Mouse (Mus musculus) layer of hippocampus, adult 8-10 months (tissue): ENCODE data around the gene Dbn1. TPM values are rescaled to one million over a fixed set of nuclear protein-coding genes. Genes with fewer than 3 reads are reported as not detected.

Experiments
- DNase-seq, 2 experiments: peaks; one replicate each; pipeline ENCODE4 v3.0.0; 2022; ENCODE audit warnings: low spot score in 2 of 2
- total RNA-seq, 4 experiments: library from RNA; stranded (reverse); gene quantifications; 2 replicates each; pipeline ENCODE4 v1.2.4; 2022

Gene Dbn1
- total RNA-seq, 4 experiments from 2014 or later: 295 to 399 (median 333) TPM

- no peak for DNase-seq
These were observed 23.0 kb upstream of the Dbn1 start for GRCm38 (mm10) chr13:55510668-55511491.

DNA sequence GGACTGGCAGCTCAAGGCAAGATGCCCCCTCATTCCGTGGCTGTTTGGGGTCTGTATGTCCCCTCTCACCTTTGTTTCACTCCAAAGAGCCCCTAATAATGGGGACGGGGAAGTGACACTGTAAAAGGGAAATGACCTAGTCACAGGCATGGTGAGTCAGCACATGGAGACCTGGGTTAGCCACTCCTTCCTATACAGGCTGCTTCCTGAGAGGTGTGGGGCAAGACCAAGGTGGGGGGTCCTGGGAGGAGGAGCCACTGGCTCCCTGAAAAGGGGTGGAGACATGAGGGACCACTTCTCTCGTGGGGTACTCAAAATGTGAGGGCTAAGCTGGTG, 22.4 kb upstream of the Dbn1 start:
- DNase-seq: no peak

DNA sequence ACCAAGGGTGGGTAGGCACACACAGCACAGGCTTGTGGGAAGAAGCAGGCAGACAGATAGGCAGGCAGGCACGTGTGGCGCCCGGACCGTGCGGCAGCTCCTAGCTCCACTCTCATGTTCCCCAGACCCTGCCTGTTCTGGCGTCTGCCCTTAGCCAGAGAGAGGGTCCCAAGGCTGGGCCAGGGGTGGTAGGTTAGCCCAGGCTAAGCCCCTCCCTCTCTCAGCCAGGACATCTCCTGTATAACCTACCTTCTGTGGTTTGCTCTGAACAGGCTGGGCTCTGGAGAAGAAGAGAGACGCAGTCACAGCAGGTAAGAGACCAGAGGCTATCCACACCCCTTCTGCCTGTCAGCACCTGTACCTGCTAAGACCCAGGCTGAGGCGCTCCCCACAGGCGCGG, 20.6 kb upstream of the Dbn1 start:
- DNase-seq: no peak

GRCm38 (mm10) chr13:55507877-55508276, 20.0 kb upstream of the Dbn1 start:
- no peak for DNase-seq

GRCm38 (mm10) chr13:55506697-55507096, 18.8 kb upstream of the Dbn1 start:
- no peak for DNase-seq

- no peak for DNase-seq
These were observed 17.9 kb upstream of the Dbn1 start for GRCm38 (mm10) chr13:55505810-55506209.

DNA sequence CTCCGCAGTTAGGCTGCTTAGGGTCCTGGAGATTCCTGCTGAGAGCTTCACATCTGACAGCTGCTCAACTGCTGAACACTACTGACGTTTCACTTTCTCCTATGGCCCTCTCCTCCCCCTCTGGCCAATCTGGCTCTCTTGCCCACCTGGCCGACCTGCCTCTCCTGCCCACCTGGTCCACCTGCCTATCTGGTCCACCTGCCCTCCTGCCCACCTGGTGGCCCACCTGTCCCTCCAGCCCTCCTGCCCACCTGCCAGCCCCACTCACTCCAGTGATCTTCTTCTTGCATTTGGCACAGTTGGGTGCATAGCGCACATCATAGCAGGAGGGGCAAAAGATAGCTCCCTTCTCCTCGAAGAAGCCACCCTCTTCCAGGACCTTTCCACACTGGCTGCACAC, 16.5 kb upstream of the Dbn1 start:
- DNase-seq: no peak

DNA sequence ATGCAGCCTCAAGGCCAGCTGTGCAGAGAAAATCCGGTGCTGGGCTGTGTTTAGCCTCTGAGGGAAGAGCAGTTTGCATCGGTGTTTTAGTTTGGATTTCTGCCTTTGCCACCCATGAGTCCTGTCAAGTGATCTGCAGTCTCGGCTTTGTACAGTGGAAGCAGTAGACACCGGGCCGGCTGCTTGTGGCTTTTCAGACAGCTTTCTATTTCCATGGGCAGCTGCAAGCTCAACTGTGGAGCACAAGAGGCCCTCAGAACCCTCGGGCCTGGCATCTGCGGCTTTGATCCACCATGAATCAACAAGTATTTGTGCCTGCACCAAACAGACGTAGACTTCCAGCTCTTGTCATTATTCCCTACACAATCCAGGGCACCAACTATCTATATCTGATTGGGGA, 14.5 kb upstream of the Dbn1 start:
- DNase-seq: no peak

GRCm38 (mm10) chr13:55500575-55500974, 12.7 kb upstream of the Dbn1 start:
- no peak for DNase-seq

- no peak for DNase-seq
These were observed 11.0 kb upstream of the Dbn1 start for GRCm38 (mm10) chr13:55498906-55499305.

DNA sequence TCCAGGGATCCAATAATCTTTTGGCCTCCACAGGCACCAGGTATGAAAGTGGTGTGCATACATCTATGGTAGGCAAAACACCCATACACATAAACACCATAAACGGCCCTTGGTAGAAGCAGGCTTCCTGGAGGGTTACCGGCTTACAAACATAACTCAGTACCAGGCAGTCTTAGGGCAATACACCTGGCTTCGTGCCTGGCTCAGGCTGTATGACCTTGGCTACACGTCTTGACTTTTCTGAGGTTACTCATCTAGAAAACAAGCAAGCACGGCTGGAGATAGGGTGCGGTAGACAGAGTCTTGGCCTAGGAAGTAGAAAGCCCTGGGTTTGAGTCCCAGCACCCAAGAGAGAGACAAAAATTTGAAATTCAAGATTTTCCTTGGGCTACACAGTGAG, 8.8 kb upstream of the Dbn1 start:
- DNase-seq: no peak

- no peak for DNase-seq
These were observed 7.8 kb upstream of the Dbn1 start for GRCm38 (mm10) chr13:55495702-55496101.

DNA sequence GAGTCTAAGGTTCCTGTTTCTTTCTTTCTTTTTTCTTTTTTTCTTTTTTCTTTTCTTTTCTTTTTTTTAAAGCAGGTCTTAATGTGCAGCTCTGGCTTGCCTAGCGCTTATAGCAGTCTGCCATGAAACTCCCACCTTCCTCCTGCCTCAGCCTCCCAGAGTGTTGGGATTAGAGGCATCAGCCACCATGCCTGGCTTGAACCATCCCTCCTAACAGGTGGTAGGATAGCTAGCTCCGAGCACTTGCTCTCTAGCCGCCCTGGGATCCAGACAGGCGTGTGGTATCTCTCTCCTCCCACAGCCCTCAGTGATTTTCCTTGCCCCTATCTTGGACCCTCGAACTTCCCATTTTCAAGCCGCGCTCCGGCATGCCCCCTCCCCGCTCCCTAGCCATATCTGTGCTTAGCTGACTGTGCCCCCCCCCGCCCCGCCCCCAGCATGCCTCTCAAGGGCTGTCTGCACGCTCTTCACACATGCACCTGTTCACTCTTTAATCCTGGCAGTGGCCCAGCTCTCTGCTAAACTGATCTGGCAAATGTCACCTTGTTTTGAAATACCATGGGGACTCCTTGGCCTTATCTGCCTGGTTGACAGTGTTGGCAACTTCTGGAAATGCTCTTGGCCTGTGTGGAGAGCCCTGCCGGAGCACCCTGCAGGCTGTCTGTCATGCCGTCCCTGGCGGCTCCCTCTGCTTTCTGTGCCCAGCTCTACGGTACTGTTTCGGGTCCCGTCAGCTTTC, 7.1 kb upstream of the Dbn1 start:
- DNase-seq: no peak

DNA sequence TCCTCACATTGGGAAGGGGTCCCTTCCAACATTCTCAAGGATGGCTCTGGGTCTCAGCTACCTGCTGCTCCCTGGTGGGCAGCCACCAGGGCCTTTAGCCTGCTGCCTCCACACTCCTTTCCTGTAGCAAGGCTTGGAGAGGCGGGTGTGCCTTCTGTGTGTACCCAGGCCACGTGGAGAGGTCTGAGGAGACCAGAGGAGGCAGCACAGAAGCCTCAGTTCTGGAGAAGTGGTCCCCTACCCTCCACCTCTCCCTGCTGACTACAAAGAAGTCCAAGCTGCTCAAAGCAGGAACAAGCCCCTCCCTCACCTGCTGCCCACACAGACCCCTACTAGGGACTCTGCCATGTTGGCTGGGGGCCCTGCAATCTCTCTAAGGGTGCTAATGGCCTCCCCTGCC, 6.3 kb upstream of the Dbn1 start:
- DNase-seq: no peak

GRCm38 (mm10) chr13:55486916-55487577, 864 bp downstream of the Dbn1 start:
- DNase-seq: no peak

DNA sequence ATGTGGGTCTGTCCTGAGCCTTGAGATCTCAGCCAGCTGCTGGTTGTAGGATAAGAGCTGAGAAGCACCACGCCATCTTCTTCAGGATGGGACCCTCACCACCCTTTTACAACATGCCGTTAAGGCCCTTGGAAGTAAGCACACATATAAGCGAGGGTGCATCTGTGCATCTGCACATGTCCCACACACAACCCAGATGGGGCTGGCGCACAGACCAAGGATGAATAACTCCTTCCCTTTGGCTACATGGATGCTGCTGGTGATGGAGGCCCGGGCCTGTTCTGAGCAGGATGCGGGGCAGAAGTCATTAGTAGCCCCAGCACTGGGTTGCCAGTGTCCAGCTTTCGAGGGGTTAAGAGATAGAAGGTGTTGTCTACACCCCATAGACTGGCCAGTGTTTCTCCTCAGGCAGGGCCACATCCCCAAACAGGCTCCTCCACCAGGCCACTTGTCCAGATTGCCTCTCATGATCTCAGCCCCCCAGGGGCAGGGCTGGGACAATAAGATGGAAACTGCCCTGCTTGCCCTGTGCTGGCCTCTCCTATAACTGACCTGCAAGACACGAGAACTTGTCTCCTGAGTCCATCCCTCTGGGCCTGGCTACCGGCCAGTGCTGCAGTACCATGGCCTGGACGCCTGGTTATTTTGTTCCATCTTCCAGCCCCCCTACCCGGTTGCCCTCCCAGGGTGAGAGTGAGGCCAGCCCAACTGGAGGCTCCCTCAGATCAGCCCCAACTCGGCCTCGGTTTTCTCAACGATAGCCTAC, 1.7 kb downstream of the Dbn1 start:
- DNase-seq: no peak

GRCm38 (mm10) chr13:55484520-55485088, 3.3 kb downstream of the Dbn1 start:
- DNase-seq: no peak

DNA sequence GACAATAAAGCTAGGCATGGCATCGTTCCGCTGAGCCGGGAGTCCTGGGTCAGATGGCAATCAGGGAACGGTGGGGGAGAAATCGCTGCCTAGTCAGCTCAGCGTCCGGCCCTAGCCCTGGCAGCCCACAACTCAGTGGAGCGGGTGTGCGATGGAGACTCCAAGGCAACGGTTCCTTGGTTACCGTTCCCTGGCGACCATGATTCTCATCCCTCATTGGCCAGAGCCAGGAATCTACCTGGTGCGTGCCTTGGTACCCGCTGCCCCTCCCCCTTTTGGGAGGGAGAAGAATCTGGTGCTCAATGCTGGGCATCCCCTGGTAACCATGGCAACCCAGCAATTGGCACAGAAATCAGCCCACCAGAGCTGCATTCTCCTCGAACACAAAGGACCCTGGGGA, 4.3 kb downstream of the Dbn1 start:
- peak; percentile 93 to 94 for DNase-seq

GRCm38 (mm10) chr13:55483071-55483470, 4.8 kb downstream of the Dbn1 start:
- DNase-seq: no peak

GRCm38 (mm10) chr13:55482542-55482941, 5.4 kb downstream of the Dbn1 start:
- DNase-seq: no peak

DNA sequence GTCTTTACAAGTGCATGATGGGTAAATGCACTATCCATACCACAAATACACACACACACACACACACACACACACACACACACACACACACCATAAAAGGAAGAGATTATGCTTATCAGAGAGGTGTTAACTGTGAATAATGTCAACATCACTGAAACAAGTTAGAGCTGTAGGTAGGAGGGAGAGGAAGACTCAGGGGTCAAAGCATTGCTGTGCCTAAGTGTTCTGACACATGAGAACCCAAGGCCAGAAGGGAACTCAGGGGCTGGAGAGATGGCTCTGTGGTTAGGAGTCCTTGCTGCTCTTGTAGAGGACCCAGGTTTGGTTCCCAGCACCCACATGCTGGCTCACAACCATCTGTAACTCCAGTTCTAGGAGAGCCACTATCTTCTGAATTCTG, 8.0 kb downstream of the Dbn1 start:
- no peak for DNase-seq
